Mouse (Mus musculus): Measurements from ENCODE around the gene Rpa3. TPM values are rescaled to one million over a fixed set of nuclear protein-coding genes. Genes with fewer than 3 reads are reported as not detected.
A peak's percentile ranks its signal among the peaks of the same experiment; 100 is the strongest.

Rpa3 gene
- polyA plus RNA-seq (2015; fragmentation: Nextera tagmentation; extraction: Ambion mirVana), result 89.1 and 89.6 TPM in 2 replicates

DNA sequence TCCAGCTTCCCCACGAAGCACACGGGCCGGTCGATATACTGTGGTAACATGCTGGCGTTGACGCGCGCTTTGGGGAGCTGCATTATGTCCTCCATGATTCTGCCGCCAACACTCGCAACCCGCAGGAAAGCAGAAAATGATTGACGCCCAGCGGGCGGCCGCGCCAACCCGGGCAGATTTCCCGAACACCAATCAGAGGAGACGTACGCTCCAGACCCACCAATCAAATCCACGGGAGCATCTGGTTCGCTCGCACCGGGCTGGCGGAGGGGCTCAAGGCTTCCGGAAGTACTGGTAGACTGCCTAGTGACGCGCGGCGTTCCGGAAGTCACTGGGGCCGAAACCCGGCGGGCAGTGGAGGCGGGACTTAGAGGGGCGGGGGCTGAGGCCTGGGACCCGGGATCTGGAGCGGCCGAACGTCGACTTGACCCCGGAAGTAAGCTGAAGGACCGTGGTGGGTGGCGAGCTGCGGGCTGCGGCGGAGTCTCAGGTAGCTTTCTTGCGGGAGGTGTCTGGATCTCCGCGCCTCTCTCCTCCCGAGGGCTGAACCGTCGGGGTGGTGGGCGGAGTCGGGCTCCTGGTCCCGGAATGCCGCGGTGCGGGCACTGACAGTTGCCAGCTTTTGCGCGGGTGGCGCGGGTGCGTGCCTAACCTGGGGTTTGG, at the start of gene Rpa3, which contains the start of the genes Umad1 and Gm45062:
Rpa3 (minus strand) TSS at position 170 of the 663 bp plus-strand sequence.
Umad1 (plus strand) TSS at position 285 of the 663 bp plus-strand sequence.
Gm45062 (plus strand) TSS at position 447 of the 663 bp plus-strand sequence.
- Histone ChIP-seq H3K4me3 (ENCODE audit: low read depth, low read length) (peak within 1 kb of the TSS; percentile 88), H3K36me3 (ENCODE audit: insufficient read depth, low read length) (no peaks in the 10 kb centered on the region; the same call in 1 of the 2 replicates), H3K4me2 (replicated peaks; ENCODE audit: low read depth, low read length) (peak within 1 kb of the TSS; percentile 77), H3K9ac (replicated peaks; ENCODE audit: low read depth) (peak within 1 kb of the TSS; percentile 68), H3K27me3 (replicated peaks; ENCODE audit: insufficient read depth, low read length) (no peaks in the 10 kb centered on the region), H3K9me3 (ENCODE audit: low read length) (no peaks in the 10 kb centered on the region), H3K4me1 (ENCODE audit: insufficient read depth, low read depth, low read length) (no peaks in the 10 kb centered on the region; the same call in 1 of the 2 replicates), H3K27ac (ENCODE audit: low read length) (peak within 1 kb of the TSS; percentile 79)
- DNase-seq (ENCODE audit: low spot score) (peak; percentile 99), ATAC-seq (peak; percentile 100)
- WGBS, result 1% methylated on average over 59 of the region's 64 CpGs
- TF ChIP-seq CTCF (IDR thresholded peaks at IDR 0.05) (no peak), EP300 (IDR thresholded peaks at IDR 0.05) (peak; percentile 34; the same call in 1 of the 2 replicates)

DNA sequence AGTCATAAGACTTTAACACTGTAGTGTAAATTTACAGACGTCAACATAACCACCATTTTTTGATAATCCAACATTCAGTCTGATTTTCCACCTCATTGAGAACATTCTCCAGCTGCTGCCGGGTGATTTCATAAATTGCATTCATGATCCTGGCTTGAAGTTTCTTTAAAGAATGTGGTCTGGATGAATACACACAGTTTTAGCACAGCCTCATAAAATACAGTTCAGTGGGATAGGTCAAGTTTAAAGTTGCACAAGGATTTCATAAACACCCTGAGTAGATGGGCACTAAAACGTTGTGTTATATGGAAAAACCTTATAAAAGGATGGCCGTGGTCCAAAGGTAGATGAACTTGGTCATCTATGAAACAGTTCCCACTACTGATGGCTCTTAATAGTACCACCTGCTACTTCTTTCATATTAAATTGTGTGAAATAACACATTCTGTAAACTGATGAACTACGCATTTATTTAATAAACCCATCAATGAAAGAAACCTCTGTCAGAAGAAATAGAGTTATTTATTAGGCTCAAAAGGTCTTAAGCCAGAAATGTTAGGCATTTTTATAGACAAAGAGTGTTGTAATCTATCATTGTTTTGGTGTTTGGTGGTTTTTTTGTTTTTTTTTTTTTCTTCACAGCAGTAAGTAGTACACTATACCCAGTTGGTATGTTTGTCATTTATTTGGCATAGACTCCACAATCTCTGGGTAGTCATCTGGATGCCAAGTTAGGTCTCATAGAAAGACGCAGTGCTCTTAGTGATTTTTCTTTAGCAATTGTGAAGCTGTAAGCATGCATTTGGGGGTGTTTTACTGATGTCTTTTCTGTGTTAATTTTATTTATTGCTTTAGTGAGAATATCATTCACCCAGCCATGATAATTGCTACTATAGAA, 49.2 kb upstream of the Rpa3 start:
- no peaks in the 10 kb centered on the region for H3K36me3 ChIP-seq (ENCODE audit: insufficient read depth, low read length)
- H3K4me3 ChIP-seq (ENCODE audit: low read depth, low read length), result no peak overlapping the region
- ATAC-seq (0 out of 2 replicates have a peak, but pooled peaks have one; percentile 28), DNase-seq (ENCODE audit: low spot score) (peak; percentile 53)
- H3K4me2 ChIP-seq (replicated peaks; ENCODE audit: low read depth, low read length), result no peak overlapping the region
- H3K27me3 ChIP-seq (replicated peaks; ENCODE audit: insufficient read depth, low read length), result no peaks in the 10 kb centered on the region
- 71% methylated on average over 6 of the region's 6 CpGs for WGBS
- TF ChIP-seq CTCF (IDR thresholded peaks at IDR 0.05) (no peak), EP300 (IDR thresholded peaks at IDR 0.05) (no peak)
- H3K27ac ChIP-seq (ENCODE audit: low read length), result no peak overlapping the region
- H3K4me1 ChIP-seq (ENCODE audit: insufficient read depth, low read depth, low read length), result no peaks in the 10 kb centered on the region
- H3K9ac ChIP-seq (replicated peaks; ENCODE audit: low read depth), result no peak overlapping the region
- H3K9me3 ChIP-seq (ENCODE audit: low read length), result no peaks in the 10 kb centered on the region

DNA sequence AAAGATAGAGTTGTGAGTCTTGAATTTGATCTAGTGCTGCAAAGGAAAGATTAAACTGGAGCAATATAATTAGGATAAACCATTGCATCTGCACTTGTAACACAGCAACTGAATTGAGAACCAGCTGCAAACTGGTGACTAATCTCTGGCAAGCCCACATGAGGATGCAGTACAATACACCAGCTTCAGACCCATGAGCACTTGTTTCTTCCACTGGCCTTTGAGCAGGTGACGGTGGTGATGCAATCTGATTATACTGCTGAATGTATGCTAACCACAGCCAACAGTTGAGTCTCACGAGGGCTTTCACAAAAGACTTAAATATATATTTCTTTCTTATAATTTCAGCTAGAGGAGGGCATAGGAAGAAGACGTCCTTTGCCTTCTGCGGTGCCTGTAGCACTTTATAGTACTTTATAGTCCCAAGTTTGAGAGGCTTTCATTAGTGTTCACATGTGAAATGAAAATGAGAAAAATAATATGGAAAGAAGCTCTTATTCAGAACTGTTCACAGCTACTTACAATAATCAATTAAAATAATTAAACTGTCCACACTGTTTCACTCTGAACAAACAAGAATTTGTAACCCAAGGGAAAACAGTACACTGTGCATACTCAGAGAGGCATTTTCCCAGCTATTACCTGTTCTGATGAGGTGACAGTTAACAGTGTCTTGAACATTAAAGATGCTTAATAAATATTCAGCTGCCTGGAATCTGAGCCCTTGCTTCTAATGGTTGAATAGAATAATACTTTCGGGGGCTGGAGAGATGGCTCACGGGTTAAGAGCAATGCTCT, 40.3 kb upstream of the Rpa3 start:
- Histone ChIP-seq H3K36me3 (ENCODE audit: insufficient read depth, low read length) (no peaks in the 10 kb centered on the region), H3K9ac (replicated peaks; ENCODE audit: low read depth) (no peak overlapping the region), H3K27me3 (replicated peaks; ENCODE audit: insufficient read depth, low read length) (no peaks in the 10 kb centered on the region), H3K4me2 (replicated peaks; ENCODE audit: low read depth, low read length) (no peak overlapping the region), H3K4me3 (ENCODE audit: low read depth, low read length) (no peak overlapping the region), H3K9me3 (ENCODE audit: low read length) (no peaks in the 10 kb centered on the region), H3K27ac (ENCODE audit: low read length) (no peak overlapping the region), H3K4me1 (ENCODE audit: insufficient read depth, low read depth, low read length) (no peaks in the 10 kb centered on the region)
- WGBS, result 84% methylated on average over 6 of the region's 6 CpGs
- TF ChIP-seq CTCF (IDR thresholded peaks at IDR 0.05), result no peak
- TF ChIP-seq EP300 (IDR thresholded peaks at IDR 0.05), result no peak
- no peak for ATAC-seq
- DNase-seq (ENCODE audit: low spot score), result no peak

DNA sequence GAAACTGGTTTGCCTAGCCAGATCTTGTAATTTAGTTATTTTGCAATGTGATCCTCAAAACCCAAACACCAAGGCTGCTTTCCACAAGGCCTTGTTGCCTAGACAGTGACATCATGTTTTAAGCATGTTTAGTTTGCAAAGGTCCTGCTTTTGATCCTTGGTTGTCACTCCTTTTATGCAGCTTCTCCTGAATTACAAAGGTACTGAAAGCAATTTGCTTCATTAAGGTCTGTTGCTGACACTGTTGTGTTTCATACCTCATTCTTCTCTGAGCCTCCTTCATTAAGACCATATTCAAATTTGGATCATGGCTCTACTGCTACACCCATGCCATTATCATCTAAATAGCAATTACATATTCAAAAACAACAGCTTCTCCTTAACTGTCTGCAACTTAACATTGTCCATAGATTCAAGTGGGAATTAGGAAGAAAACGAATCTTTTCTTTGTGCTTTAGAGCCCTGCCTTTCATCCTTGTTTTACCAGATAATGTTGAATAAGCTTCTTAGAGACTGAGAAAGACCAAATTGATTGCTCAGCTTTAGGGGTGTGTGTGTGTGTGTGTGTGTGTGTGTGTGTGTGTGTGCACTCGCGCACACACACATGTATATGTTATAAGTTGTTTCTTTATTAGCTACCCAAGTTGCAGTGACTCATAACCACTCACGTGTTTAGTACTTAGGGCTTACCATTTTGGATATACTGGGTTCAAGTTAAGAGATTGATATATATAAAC, 35.2 kb upstream of the Rpa3 start:
- Histone ChIP-seq H3K27ac (ENCODE audit: low read length) (no peak overlapping the region), H3K4me1 (ENCODE audit: insufficient read depth, low read depth, low read length) (no peaks in the 10 kb centered on the region), H3K36me3 (ENCODE audit: insufficient read depth, low read length) (no peaks in the 10 kb centered on the region), H3K27me3 (replicated peaks; ENCODE audit: insufficient read depth, low read length) (no peaks in the 10 kb centered on the region), H3K9ac (replicated peaks; ENCODE audit: low read depth) (no peak overlapping the region), H3K4me2 (replicated peaks; ENCODE audit: low read depth, low read length) (no peak overlapping the region), H3K9me3 (ENCODE audit: low read length) (no peaks in the 10 kb centered on the region), H3K4me3 (ENCODE audit: low read depth, low read length) (no peak overlapping the region)
- DNase-seq (ENCODE audit: low spot score), result no peak
- TF ChIP-seq CTCF (IDR thresholded peaks at IDR 0.05), result no peak
- no peak for TF ChIP-seq EP300 (IDR thresholded peaks at IDR 0.05)
- WGBS, result 83% methylated on average over 4 of the region's 4 CpGs
- ATAC-seq, result no peak

DNA sequence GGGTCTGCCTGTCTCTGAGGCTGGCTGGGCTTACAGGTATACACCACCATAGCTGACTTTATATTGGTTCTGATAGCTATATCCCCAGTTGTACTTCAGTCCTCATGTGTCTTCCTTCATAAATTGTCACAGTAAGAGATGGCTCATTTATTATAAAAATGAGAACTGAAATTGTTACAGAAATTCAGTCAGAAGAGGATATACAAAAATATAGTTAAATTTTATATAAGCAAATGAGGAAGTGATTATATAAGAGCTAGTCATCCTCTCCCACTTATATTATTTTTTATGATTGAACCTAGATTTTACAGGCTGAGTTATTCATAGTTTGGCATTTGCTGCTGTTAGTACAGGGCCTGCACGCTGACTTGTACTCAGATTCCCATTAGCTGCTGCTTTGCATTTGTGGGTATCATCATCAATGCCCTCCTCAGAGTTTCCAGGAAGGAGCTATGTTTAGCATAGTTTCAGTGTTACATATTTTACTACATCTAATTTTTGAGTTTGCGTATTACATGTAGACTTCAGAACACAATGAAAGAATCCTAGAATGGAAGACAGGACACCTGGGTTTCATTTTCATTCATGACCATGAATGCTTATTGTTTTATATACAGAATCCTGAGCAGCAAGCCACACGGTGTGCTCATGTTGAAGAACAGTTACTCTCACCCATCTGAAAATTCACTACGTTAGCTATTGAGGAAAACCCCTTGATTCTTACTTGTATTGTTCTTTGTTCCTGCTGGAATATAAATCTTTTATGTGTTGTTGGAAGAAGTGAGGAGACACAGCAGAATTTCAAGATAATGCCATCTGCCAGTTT, 30.0 kb upstream of the Rpa3 start:
- Histone ChIP-seq H3K9ac (replicated peaks; ENCODE audit: low read depth) (no peak overlapping the region), H3K27ac (ENCODE audit: low read length) (no peak overlapping the region), H3K4me2 (replicated peaks; ENCODE audit: low read depth, low read length) (no peak overlapping the region), H3K36me3 (ENCODE audit: insufficient read depth, low read length) (no peaks in the 10 kb centered on the region), H3K4me1 (ENCODE audit: insufficient read depth, low read depth, low read length) (no peaks in the 10 kb centered on the region), H3K4me3 (ENCODE audit: low read depth, low read length) (no peak overlapping the region), H3K27me3 (replicated peaks; ENCODE audit: insufficient read depth, low read length) (no peaks in the 10 kb centered on the region), H3K9me3 (ENCODE audit: low read length) (no peaks in the 10 kb centered on the region)
- ATAC-seq (no peak), DNase-seq (ENCODE audit: low spot score) (no peak)
- TF ChIP-seq CTCF (IDR thresholded peaks at IDR 0.05), result no peak
- TF ChIP-seq EP300 (IDR thresholded peaks at IDR 0.05), result no peak
- WGBS, result 83% methylated on average over 4 of the region's 4 CpGs
